Comparison of ENCODE assay signal across 8 mouse cellular contexts in genomic region chr2:21909481-21909966, GRCm38 (mm10).
A peak's percentile ranks its signal among the peaks of the same experiment; 100 is the strongest.
DNase-seq lines count a peak whose midpoint lies in the region; ATAC-seq and TF ChIP-seq lines count a peak whose summit lies in the region.

No protein-coding gene starts in this region.

- H3K9ac ChIP-seq in heart, adult 2 months (ENCODE audit: low read depth, low read length): 0 out of 2 replicates have a peak overlapping the region, but pooled peaks have one; percentile 38
- H3K9ac ChIP-seq in midbrain, embryonic 14.5 days (replicated peaks; ENCODE audit: low read length): no peak overlapping the region

- no peaks in the 10 kb centered on the region for H3K79me3 ChIP-seq in C2C12 (ENCODE audit: low read depth)

- TF ChIP-seq CTCF in C2C12 (IDR thresholded peaks at IDR 0.05; ENCODE audit: control insufficient read depth, insufficient read depth, insufficient read length): peak; percentile 31
- peak; percentile 88 for TF ChIP-seq CTCF in heart, adult 2 months (IDR thresholded peaks at IDR 0.05)
- peak; percentile 43 for TF ChIP-seq CTCF in kidney, adult 2 months (conservative IDR thresholded peaks at IDR 0.05; ENCODE audit: insufficient read depth, insufficient read length, low read depth, low read length)

- TF ChIP-seq POLR2A in heart, adult 2 months (IDR thresholded peaks at IDR 0.05; ENCODE audit: insufficient read depth, low read depth, low read length): no peak
- no peak for TF ChIP-seq POLR2A in kidney, adult 2 months (IDR thresholded peaks at IDR 0.05; ENCODE audit: low read depth, low read length)

- TF ChIP-seq EP300 in heart, adult 2 months (IDR thresholded peaks at IDR 0.05; ENCODE audit: insufficient read depth, low read depth, low read length): no peak

- no peak for ATAC-seq in midbrain, embryonic 14.5 days (ENCODE audit: low FRiP score, low TSS enrichment)

- H3K27ac ChIP-seq in embryonic facial prominence, embryonic 10.5 days (replicated peaks): no peak overlapping the region
- peak overlapping the region; percentile 55 for H3K27ac ChIP-seq in heart, adult 2 months
- H3K27ac ChIP-seq in kidney, adult 2 months (ENCODE audit: insufficient read depth, low read depth, low read length): no peak overlapping the region
- H3K27ac ChIP-seq in limb, embryonic 10.5 days: no peak overlapping the region
- no peak overlapping the region for H3K27ac ChIP-seq in midbrain, embryonic 14.5 days (replicated peaks; ENCODE audit: low read depth, low read length)

- peak overlapping the region; percentile 6 for H3K4me3 ChIP-seq in C2C12 (ENCODE audit: insufficient read depth, poor library complexity, severe bottlenecking)
- H3K4me3 ChIP-seq in embryonic facial prominence, embryonic 10.5 days: peak overlapping the region; percentile 26; the same call in 1 of the 2 replicates
- peak overlapping the region; percentile 41 for H3K4me3 ChIP-seq in heart, adult 2 months
- H3K4me3 ChIP-seq in kidney, adult 2 months (ENCODE audit: insufficient read depth, low read depth, low read length): peak overlapping the region; percentile 40; the same call in 1 of the 2 replicates
- no peak overlapping the region for H3K4me3 ChIP-seq in limb, embryonic 10.5 days
- no peak overlapping the region for H3K4me3 ChIP-seq in midbrain, embryonic 14.5 days (replicated peaks; ENCODE audit: low read depth, low read length)

- H3K79me2 ChIP-seq in C2C12 (ENCODE audit: control insufficient read depth, insufficient read depth): no peaks in the 10 kb centered on the region
- no peaks in the 10 kb centered on the region for H3K79me2 ChIP-seq in heart, adult 2 months (replicated peaks; ENCODE audit: control insufficient read depth, insufficient read depth, low read length)

- H3K27me3 ChIP-seq in C2C12 (ENCODE audit: control insufficient read depth, insufficient read depth, insufficient read length): no peaks in the 10 kb centered on the region
- H3K27me3 ChIP-seq in embryonic facial prominence, embryonic 10.5 days (replicated peaks; ENCODE audit: low read depth, poor library complexity, severe bottlenecking): no peaks in the 10 kb centered on the region
- no peaks in the 10 kb centered on the region for H3K27me3 ChIP-seq in heart, adult 2 months (ENCODE audit: control insufficient read depth, insufficient read depth, low read length)
- no peaks in the 10 kb centered on the region for H3K27me3 ChIP-seq in kidney, adult 2 months (replicated peaks; ENCODE audit: control insufficient read depth, insufficient read depth, low read length)
- no peaks in the 10 kb centered on the region for H3K27me3 ChIP-seq in limb, embryonic 10.5 days (ENCODE audit: low read depth, poor library complexity, severe bottlenecking)
- no peaks in the 10 kb centered on the region for H3K27me3 ChIP-seq in midbrain, embryonic 14.5 days (ENCODE audit: control insufficient read depth, insufficient read depth, low read length)

- H3K4me1 ChIP-seq in embryonic facial prominence, embryonic 10.5 days: no peaks in the 10 kb centered on the region
- H3K4me1 ChIP-seq in heart, adult 2 months (ENCODE audit: control insufficient read depth, insufficient read depth, low read length): no peaks in the 10 kb centered on the region
- H3K4me1 ChIP-seq in kidney, adult 2 months (ENCODE audit: control insufficient read depth, insufficient read depth, low read length): no peaks in the 10 kb centered on the region
- no peaks in the 10 kb centered on the region for H3K4me1 ChIP-seq in limb, embryonic 10.5 days
- H3K4me1 ChIP-seq in midbrain, embryonic 14.5 days (ENCODE audit: control insufficient read depth, insufficient read depth, low read length): no peaks in the 10 kb centered on the region

- no peak overlapping the region for H3ac ChIP-seq in C2C12 (ENCODE audit: control insufficient read depth, insufficient read length, low read depth)

- peak; percentile 74 for DNase-seq in adrenal gland, postnatal 14 days
- peak; percentile 64 for DNase-seq in embryonic facial prominence, embryonic 10.5 days (ENCODE audit: low spot score)
- DNase-seq in heart, adult 2 months: peak; percentile 63 to 71
- DNase-seq in kidney, adult 2 months: peak; percentile 56
- DNase-seq in limb, embryonic 10.5 days (ENCODE audit: low spot score): peak; percentile 74
- peak; percentile 90 for DNase-seq in midbrain, embryonic 14.5 days
- peak; percentile 80 for DNase-seq in testis, postnatal 10 days (ENCODE audit: low spot score)

- WGBS in embryonic facial prominence, embryonic 10.5 days: 13% methylated on average over 7 of the region's 7 CpGs
- WGBS in heart, adult 2 months: 2% methylated on average over 7 of the region's 7 CpGs
- 4% methylated on average over 7 of the region's 7 CpGs for WGBS in kidney, adult 2 months
- 12% methylated on average over 7 of the region's 7 CpGs for WGBS in limb, embryonic 10.5 days
- WGBS in midbrain, embryonic 14.5 days: 26% methylated on average over 7 of the region's 7 CpGs

- intact Hi-C loops in heart, adult 2 months (cut with DNase I): loop anchor here (5.0 kb wide), 1 partner anchor 627 kb away; no protein-coding TSS in a partner anchor

- H3K36me3 ChIP-seq in C2C12 (ENCODE audit: control insufficient read depth, insufficient read depth): no peaks in the 10 kb centered on the region
- H3K36me3 ChIP-seq in embryonic facial prominence, embryonic 10.5 days (replicated peaks): no peaks in the 10 kb centered on the region
- H3K36me3 ChIP-seq in heart, adult 2 months (ENCODE audit: control insufficient read depth, insufficient read depth, low read length): no peaks in the 10 kb centered on the region
- H3K36me3 ChIP-seq in kidney, adult 2 months (ENCODE audit: control insufficient read depth, insufficient read depth, low read length): no peaks in the 10 kb centered on the region
- H3K36me3 ChIP-seq in limb, embryonic 10.5 days: no peaks in the 10 kb centered on the region
- H3K36me3 ChIP-seq in midbrain, embryonic 14.5 days (ENCODE audit: control insufficient read depth, insufficient read depth, low read length): no peaks in the 10 kb centered on the region

- no peaks in the 10 kb centered on the region for H3K9me3 ChIP-seq in embryonic facial prominence, embryonic 10.5 days
- H3K9me3 ChIP-seq in limb, embryonic 10.5 days (replicated peaks): no peaks in the 10 kb centered on the region
- peaks cover 3% of the 10 kb centered on the region; the same call in 1 of the 2 replicates for H3K9me3 ChIP-seq in midbrain, embryonic 14.5 days (ENCODE audit: control insufficient read depth, low read length)

- no peak overlapping the region for H3K4me2 ChIP-seq in midbrain, embryonic 14.5 days (ENCODE audit: low read length)

TF ChIP-seq in C2C12, 6 proteins besides CTCF, POLR2A, EP300 and RAD21:
- TF ChIP-seq MYOG (IDR thresholded peaks at IDR 0.05; ENCODE audit: control insufficient read depth, extremely low read depth, insufficient read length) (no peak), MYOD1 (IDR thresholded peaks at IDR 0.05; ENCODE audit: control insufficient read depth, insufficient read length, low read depth) (no peak), FOSL1 (IDR thresholded peaks at IDR 0.05; ENCODE audit: insufficient read depth, low read length, poor library complexity, severe bottlenecking) (no peak), USF1 (IDR thresholded peaks at IDR 0.05; ENCODE audit: low read depth) (no peak), MAX (IDR thresholded peaks at IDR 0.05) (no peak), CEBPB (IDR thresholded peaks at IDR 0.05; ENCODE audit: low read depth) (no peak)

Comparison
In these comparisons a context has a peak if more than half of its experiments do, and no peak if none do; other contexts are left out.
1. H3K4me3 ChIP-seq: peak in C2C12 (single experiment), embryonic facial prominence, embryonic 10.5 days (single experiment), heart, adult 2 months (single experiment) and kidney, adult 2 months (single experiment); none in limb, embryonic 10.5 days (single experiment) and midbrain, embryonic 14.5 days (single experiment).
2. CTCF ChIP-seq: peak in every context shown above with its lines; median percentile 88 in heart, adult 2 months; 43 in kidney, adult 2 months; 31 in C2C12.
3. Peak in every context shown above with its lines, with median percentiles within 50 percentile points of each other: DNase-seq.